Mouse (Mus musculus): ENCODE results near the gene Ssu2. TPM values are rescaled to one million over a fixed set of nuclear protein-coding genes. Genes with fewer than 3 reads are reported as not detected.

Gene Ssu2
- polyA plus RNA-seq (2012; rRNA removed), result 0.03 TPM in 1 of 2 replicates, not detected in the other

GRCm38 (mm10) chr6:112387947-112388346, at the start of gene Ssu2:
Ssu2 (minus strand) TSS chr6:112388023.

Other genes with a start within 250 kb of the Ssu2 start
- gene Lmcd1, start 114.3 kb downstream of the Ssu2 start, polyA plus RNA-seq (2012; rRNA removed), result 0.28 and 0.54 TPM in 2 replicates
- 0.05 and 0.79 TPM in 2 replicates for gene Cav3, start 71.5 kb upstream of the Ssu2 start, polyA plus RNA-seq (2012; rRNA removed)
- 0.01 and 0.03 TPM in 2 replicates for gene Oxtr, start 101.9 kb upstream of the Ssu2 start, polyA plus RNA-seq (2012; rRNA removed)

Measured in liver, embryonic 14 days (tissue).